Mouse (Mus musculus): ENCODE measurements at regions not wholly inside any gene's neighbourhood (a gene's known extent, or its start where the extent isn't known, plus 50 kb on each side); places are given as distances from the start of the nearest gene placed in this dataset.

DNA sequence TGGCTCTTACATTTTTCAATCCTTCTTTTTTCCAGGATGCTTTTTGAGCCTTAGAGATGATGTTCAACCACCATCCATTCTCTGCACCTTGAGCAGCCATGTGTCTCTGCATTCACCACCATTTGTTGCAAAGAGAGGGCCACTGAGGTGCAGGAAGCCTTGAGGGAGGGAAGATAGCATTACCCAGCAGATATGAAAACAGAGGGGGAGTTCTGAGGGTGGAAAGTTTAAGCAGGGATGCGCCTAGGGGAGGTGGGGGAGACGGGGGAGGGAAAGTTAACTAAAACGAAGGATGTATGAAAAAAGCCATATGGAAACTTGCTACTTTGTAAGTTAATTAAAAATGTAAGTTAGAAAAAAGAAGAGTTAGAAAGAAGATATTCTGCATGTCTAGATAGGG, 142.1 kb downstream of the Sec61b start:
- Histone ChIP-seq H3K27ac (ENCODE audit: low read length) (no peak overlapping the region), H3K4me1 (ENCODE audit: insufficient read depth, low read length) (no peaks in the 10 kb centered on the region), H3K36me3 (ENCODE audit: insufficient read depth, low read length) (no peaks in the 10 kb centered on the region), H3K9ac (replicated peaks; ENCODE audit: low read length) (no peak overlapping the region), H3K4me2 (replicated peaks; ENCODE audit: low read depth, low read length) (no peak overlapping the region), H3K9me3 (ENCODE audit: low read length) (no peaks in the 10 kb centered on the region), H3K27me3 (ENCODE audit: insufficient read depth, low read length) (no peaks in the 10 kb centered on the region), H3K4me3 (ENCODE audit: low read length) (no peak overlapping the region)
- ATAC-seq (ENCODE audit: low FRiP score, low TSS enrichment), result no peak
- whole genome bisulfite sequencing, result 59% methylated on average over 3 of the region's 3 CpGs

DNA sequence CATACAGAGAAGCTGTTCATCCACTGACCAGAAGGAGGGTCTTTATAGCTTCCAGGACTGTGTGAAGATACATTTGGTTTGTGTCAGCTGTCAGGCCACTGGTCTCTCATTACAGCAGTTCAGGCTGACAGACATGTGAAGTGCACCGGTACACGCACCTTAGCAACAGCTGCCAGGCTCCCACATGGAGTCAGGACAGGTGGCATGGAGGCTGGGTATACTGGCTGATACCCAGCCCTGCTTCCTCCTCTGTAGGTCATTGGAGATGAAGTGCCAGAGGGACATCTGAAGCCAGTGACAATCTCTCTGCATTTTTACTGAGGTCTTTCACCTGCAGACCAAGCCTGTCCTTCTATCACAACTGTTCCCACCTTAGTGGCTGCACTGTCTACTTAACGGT, 146.2 kb downstream of the Sec61b start:
- H3K27me3 ChIP-seq (ENCODE audit: insufficient read depth, low read length), result no peaks in the 10 kb centered on the region
- no peaks in the 10 kb centered on the region for H3K4me1 ChIP-seq (ENCODE audit: insufficient read depth, low read length)
- no peaks in the 10 kb centered on the region for H3K9me3 ChIP-seq (ENCODE audit: low read length)
- H3K9ac ChIP-seq (replicated peaks; ENCODE audit: low read length), result no peak overlapping the region
- 57% methylated on average over 3 of the region's 3 CpGs for WGBS
- H3K27ac ChIP-seq (ENCODE audit: low read length), result no peak overlapping the region
- no peak overlapping the region for H3K4me3 ChIP-seq (ENCODE audit: low read length)
- ATAC-seq (ENCODE audit: low FRiP score, low TSS enrichment), result no peak
- no peaks in the 10 kb centered on the region for H3K36me3 ChIP-seq (ENCODE audit: insufficient read depth, low read length)
- no peak overlapping the region for H3K4me2 ChIP-seq (replicated peaks; ENCODE audit: low read depth, low read length)

DNA sequence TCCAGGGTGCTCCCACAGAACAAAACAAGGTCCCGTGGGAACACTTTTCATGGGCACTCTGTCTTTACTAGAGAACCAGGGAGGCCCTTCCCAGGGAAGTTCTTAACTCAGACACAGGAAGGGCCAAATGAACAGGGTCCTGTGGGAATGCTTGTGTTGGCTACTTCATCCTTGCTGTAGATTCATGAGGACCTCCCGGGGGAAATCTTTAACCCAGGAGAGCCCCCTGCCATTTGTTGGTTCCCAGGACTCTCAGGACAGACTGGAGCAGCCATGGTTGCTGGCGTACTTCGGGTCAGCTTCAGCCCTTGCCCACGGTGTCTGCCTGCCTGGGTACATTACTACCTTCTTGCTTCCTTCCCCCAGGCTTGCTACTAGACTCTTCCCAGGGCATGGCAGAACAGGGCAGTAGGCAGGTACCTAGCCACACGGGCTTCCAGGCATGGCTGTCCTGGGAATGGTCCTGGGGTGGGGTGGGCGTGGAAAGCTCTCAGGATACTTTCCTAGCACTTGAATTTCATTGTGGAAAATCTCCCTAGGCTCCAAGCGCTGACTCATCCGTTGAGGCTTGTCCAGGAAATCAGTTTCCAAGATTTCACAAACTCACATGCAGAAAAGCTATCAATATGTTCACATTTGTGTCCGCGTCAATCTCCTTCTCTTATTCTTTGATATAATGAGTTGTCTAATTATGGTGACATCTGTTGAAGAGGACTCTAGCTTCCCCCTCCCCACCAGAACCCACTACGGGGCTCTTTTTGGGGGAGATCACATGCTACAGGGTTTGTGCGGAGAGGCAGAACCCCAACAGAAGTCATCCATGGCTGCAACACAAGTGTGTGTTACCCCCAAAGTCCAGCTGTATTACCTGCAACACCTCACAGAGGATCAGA, 148.6 kb downstream of the Sec61b start:
- Histone ChIP-seq H3K9ac (replicated peaks; ENCODE audit: low read length) (no peak overlapping the region), H3K4me1 (ENCODE audit: insufficient read depth, low read length) (no peaks in the 10 kb centered on the region), H3K4me2 (replicated peaks; ENCODE audit: low read depth, low read length) (no peak overlapping the region), H3K9me3 (ENCODE audit: low read length) (no peaks in the 10 kb centered on the region), H3K27ac (ENCODE audit: low read length) (no peak overlapping the region), H3K36me3 (ENCODE audit: insufficient read depth, low read length) (no peaks in the 10 kb centered on the region), H3K4me3 (ENCODE audit: low read length) (no peak overlapping the region), H3K27me3 (ENCODE audit: insufficient read depth, low read length) (no peaks in the 10 kb centered on the region)
- ATAC-seq (ENCODE audit: low FRiP score, low TSS enrichment), result no peak
- 85% methylated on average over 13 of the region's 13 CpGs for WGBS

DNA sequence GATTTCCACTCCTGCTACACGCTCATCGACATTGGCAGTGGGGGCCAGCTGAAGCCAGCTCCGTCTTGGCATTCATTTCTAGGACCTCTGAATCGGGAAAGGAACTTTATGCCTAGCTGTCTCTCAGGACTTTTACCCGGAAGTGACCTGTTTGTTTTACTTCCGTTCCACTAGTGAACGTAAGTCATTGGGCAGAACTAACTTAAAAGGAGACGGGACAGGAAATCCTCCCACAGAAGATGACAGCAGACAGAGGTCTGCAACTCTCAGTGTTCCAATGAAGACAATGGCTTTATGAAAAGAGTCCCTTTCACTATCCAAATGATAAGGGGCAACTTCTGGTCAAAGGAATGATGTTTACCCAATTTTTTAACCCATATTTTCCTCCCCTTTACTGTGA, 155.5 kb downstream of the Sec61b start:
- no peaks in the 10 kb centered on the region for H3K36me3 ChIP-seq (ENCODE audit: insufficient read depth, low read length)
- no peaks in the 10 kb centered on the region for H3K4me1 ChIP-seq (ENCODE audit: insufficient read depth, low read length)
- H3K27ac ChIP-seq (ENCODE audit: low read length), result no peak overlapping the region
- no peak overlapping the region for H3K9ac ChIP-seq (replicated peaks; ENCODE audit: low read length)
- no peak overlapping the region for H3K4me3 ChIP-seq (ENCODE audit: low read length)
- WGBS, result 33% methylated on average over 8 of the region's 8 CpGs
- no peaks in the 10 kb centered on the region for H3K27me3 ChIP-seq (ENCODE audit: insufficient read depth, low read length)
- ATAC-seq (ENCODE audit: low FRiP score, low TSS enrichment), result no peak
- no peaks in the 10 kb centered on the region for H3K9me3 ChIP-seq (ENCODE audit: low read length)
- H3K4me2 ChIP-seq (replicated peaks; ENCODE audit: low read depth, low read length), result no peak overlapping the region

DNA sequence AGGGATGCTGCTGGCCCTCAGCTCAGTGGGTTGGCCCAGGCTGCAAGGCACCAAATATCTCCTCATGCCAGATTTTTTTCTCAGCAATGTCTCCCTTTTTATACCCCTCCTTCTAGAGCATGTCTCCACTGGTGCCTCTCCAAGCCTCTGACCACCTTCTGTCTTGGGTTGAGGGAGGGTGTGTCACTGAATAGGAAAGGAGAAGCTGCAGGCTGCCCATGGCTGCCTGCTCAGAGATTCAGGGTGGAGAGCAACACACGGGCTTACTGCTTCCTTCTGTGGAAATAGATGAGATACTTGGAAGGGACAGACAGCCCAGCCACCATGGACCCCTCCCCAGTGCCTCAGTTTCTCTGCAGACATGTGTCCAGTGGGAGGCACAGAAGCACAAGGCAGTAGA, 156.0 kb downstream of the Sec61b start:
- Histone ChIP-seq H3K9ac (replicated peaks; ENCODE audit: low read length) (no peak overlapping the region), H3K36me3 (ENCODE audit: insufficient read depth, low read length) (no peaks in the 10 kb centered on the region), H3K4me1 (ENCODE audit: insufficient read depth, low read length) (no peaks in the 10 kb centered on the region), H3K27me3 (ENCODE audit: insufficient read depth, low read length) (no peaks in the 10 kb centered on the region), H3K27ac (ENCODE audit: low read length) (no peak overlapping the region), H3K4me2 (replicated peaks; ENCODE audit: low read depth, low read length) (no peak overlapping the region), H3K4me3 (ENCODE audit: low read length) (no peak overlapping the region), H3K9me3 (ENCODE audit: low read length) (no peaks in the 10 kb centered on the region)
- ATAC-seq (ENCODE audit: low FRiP score, low TSS enrichment), result no peak
- WGBS, result 64% methylated on average over 1 of the region's 1 CpGs

DNA sequence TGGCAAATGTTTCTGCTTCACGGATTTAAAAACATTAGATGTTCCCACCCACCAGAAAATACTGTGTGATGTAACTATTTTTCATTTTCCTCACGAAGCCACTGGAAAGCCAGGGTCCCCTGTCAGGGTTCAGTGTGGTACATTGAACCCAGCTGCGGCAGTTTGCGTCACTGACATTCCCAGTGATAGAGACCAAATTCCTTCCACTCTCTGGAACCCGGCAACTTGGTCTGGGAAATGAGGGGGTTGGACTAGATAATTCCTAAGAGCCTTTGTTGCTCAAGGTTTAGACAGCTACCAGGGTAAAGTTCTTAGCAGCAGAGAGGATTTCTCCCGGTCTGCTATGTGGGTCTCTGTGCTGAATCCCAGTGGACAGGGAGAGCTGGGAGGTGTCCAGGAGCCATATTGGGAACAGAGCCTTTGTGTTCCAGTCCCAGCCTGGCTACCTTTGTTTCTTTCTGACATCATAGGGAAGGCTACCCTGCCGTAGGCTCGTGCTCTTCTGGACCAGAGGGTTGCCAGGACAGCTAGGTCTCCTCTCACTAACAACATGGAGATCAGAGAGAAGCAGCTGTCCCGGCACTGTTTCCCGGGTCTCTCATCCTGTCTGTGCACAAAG, 164.5 kb downstream of the Sec61b start:
- 78% methylated on average over 10 of the region's 10 CpGs for WGBS

DNA sequence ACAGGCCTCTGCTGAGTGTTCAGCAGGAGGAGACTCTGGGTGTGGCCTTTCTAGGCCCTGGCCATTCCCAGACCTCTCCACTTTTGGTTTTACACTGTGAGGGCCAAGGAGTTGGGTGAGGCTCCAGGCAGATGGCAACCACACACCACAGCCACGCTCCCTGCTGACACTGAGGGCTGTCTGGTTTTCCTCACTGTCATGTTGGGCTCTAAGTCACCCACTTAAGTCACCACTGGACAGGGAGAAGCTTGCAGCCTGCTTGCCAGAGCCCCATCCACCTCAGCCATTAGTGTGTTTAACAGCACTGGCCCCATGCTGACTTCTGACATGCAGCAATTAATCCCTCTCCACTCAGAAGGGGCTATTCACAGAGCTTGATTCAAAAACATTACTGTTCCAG, 170.6 kb downstream of the Sec61b start:
- Histone ChIP-seq H3K4me1 (ENCODE audit: insufficient read depth, low read length) (peaks cover 6% of the 10 kb centered on the region; the same call in 1 of the 2 replicates), H3K9ac (replicated peaks; ENCODE audit: low read length) (no peak overlapping the region), H3K4me2 (replicated peaks; ENCODE audit: low read depth, low read length) (no peak overlapping the region), H3K9me3 (ENCODE audit: low read length) (peaks cover 2% of the 10 kb centered on the region; the same call in 1 of the 2 replicates), H3K27ac (ENCODE audit: low read length) (no peak overlapping the region), H3K27me3 (ENCODE audit: insufficient read depth, low read length) (no peaks in the 10 kb centered on the region), H3K36me3 (ENCODE audit: insufficient read depth, low read length) (no peaks in the 10 kb centered on the region), H3K4me3 (ENCODE audit: low read length) (no peak overlapping the region)
- 85% methylated on average over 1 of the region's 1 CpGs for WGBS
- ATAC-seq (ENCODE audit: low FRiP score, low TSS enrichment), result no peak

More for the DNA sequence above, 164.5 kb downstream of the Sec61b start:
- no peak overlapping the region for H3K4me3 ChIP-seq (ENCODE audit: low read length)
- no peak for ATAC-seq (ENCODE audit: low FRiP score, low TSS enrichment)
- H3K4me1 ChIP-seq (ENCODE audit: insufficient read depth, low read length), result no peaks in the 10 kb centered on the region
- no peaks in the 10 kb centered on the region for H3K36me3 ChIP-seq (ENCODE audit: insufficient read depth, low read length)
- H3K27ac ChIP-seq (ENCODE audit: low read length), result no peak overlapping the region
- no peaks in the 10 kb centered on the region for H3K9me3 ChIP-seq (ENCODE audit: low read length)
- H3K27me3 ChIP-seq (ENCODE audit: insufficient read depth, low read length), result no peaks in the 10 kb centered on the region
- H3K4me2 ChIP-seq (replicated peaks; ENCODE audit: low read depth, low read length), result no peak overlapping the region
- H3K9ac ChIP-seq (replicated peaks; ENCODE audit: low read length), result no peak overlapping the region

DNA sequence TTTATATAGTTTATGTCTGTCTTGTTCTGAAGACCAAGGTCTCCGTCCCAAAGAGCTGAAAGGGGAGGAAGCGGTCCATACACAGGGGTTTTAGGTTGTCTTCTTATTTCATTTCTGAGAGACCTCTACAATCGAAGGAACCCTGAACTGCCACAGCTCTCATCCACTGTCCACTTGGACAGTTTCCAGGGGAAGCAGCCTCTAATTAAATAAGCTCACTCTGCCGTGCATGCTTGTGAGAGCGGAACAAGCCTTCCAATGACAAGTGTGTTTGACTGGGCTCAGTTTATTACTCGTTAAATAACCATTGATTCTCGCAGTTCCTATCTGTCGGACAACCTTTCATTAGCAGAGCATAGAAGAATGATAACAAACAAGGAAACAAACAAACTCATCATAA, 174.2 kb downstream of the Sec61b start:
- Histone ChIP-seq H3K9ac (replicated peaks; ENCODE audit: low read length) (no peak overlapping the region), H3K27me3 (ENCODE audit: insufficient read depth, low read length) (no peaks in the 10 kb centered on the region), H3K36me3 (ENCODE audit: insufficient read depth, low read length) (no peaks in the 10 kb centered on the region), H3K4me1 (ENCODE audit: insufficient read depth, low read length) (peaks cover 6% of the 10 kb centered on the region; the same call in 1 of the 2 replicates), H3K27ac (ENCODE audit: low read length) (no peak overlapping the region), H3K4me3 (ENCODE audit: low read length) (no peak overlapping the region), H3K4me2 (replicated peaks; ENCODE audit: low read depth, low read length) (no peak overlapping the region), H3K9me3 (ENCODE audit: low read length) (peaks cover 2% of the 10 kb centered on the region; the same call in 1 of the 2 replicates)
- ATAC-seq (ENCODE audit: low FRiP score, low TSS enrichment), result no peak
- WGBS, result 62% methylated on average over 8 of the region's 8 CpGs

DNA sequence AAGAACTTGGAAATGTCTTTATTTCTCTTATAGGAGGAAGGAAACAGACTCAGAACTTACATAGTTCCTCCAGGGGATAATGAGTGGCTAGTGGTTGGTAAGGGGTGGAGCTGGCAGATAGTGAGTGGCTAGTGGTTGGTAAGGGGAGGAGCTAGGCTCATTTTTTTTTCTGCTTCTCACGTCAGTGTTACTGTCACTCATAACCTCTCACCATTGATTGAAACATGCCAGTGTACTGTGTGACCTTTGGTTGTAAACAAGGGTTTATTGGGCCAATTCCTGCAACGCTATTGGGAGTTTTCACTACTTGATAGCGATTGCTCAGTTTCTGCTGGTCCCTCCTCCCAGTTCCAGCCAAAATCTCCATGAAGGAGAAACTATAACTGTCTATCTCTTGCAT, 175.5 kb downstream of the Sec61b start:
- Histone ChIP-seq H3K4me3 (ENCODE audit: low read length) (no peak overlapping the region), H3K36me3 (ENCODE audit: insufficient read depth, low read length) (no peaks in the 10 kb centered on the region), H3K4me1 (ENCODE audit: insufficient read depth, low read length) (peaks cover 6% of the 10 kb centered on the region; the same call in 1 of the 2 replicates), H3K27me3 (ENCODE audit: insufficient read depth, low read length) (no peaks in the 10 kb centered on the region), H3K4me2 (replicated peaks; ENCODE audit: low read depth, low read length) (no peak overlapping the region), H3K9me3 (ENCODE audit: low read length) (peaks cover 2% of the 10 kb centered on the region; the same call in 1 of the 2 replicates), H3K9ac (replicated peaks; ENCODE audit: low read length) (no peak overlapping the region), H3K27ac (ENCODE audit: low read length) (no peak overlapping the region)
- 87% methylated on average over 3 of the region's 3 CpGs for WGBS
- ATAC-seq (ENCODE audit: low FRiP score, low TSS enrichment), result no peak

DNA sequence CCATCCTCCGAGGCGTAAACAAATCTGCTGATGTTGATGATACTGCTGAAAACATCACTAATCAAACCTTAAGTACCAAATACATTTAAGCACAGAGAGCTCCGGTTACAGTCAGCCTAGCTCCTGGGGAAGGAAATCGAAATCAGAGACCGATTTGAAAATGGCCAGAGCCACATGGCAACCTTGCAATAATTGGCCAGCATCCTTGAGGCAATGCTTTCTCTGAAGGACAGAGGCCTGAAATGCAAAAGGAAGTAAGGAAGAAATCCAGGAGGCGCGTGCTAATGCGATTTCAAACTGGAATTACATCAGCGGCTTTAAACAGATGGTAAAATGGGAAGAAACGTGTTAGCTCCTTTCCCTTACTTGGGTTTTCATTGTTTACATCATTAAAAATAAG, 177.1 kb downstream of the Sec61b start:
- H3K9ac ChIP-seq (replicated peaks; ENCODE audit: low read length), result no peak overlapping the region
- H3K4me3 ChIP-seq (ENCODE audit: low read length), result no peak overlapping the region
- H3K4me1 ChIP-seq (ENCODE audit: insufficient read depth, low read length), result peaks cover 6% of the 10 kb centered on the region; the same call in 1 of the 2 replicates
- no peaks in the 10 kb centered on the region for H3K27me3 ChIP-seq (ENCODE audit: insufficient read depth, low read length)
- ATAC-seq (ENCODE audit: low FRiP score, low TSS enrichment), result no peak
- no peak overlapping the region for H3K4me2 ChIP-seq (replicated peaks; ENCODE audit: low read depth, low read length)
- no peak overlapping the region for H3K27ac ChIP-seq (ENCODE audit: low read length)
- peaks cover 2% of the 10 kb centered on the region; the same call in 1 of the 2 replicates for H3K9me3 ChIP-seq (ENCODE audit: low read length)
- H3K36me3 ChIP-seq (ENCODE audit: insufficient read depth, low read length), result no peaks in the 10 kb centered on the region
- WGBS, result 65% methylated on average over 10 of the region's 10 CpGs
